Mouse (Mus musculus) left cerebral cortex, adult 2 months (tissue): ENCODE results near the gene Banf1. TPM values are rescaled to one million over a fixed set of nuclear protein-coding genes. Genes with fewer than 3 reads are reported as not detected.
"Not testable (repeated sequence)": the region's sequence is repeated elsewhere in the genome, so short reads cannot be mapped to it uniquely, and the experiment has no call there.

Experiments
- DNase-seq, 2 experiments: peaks; one replicate each; pipeline ENCODE4 v3.0.0; 2021 to 2022; ENCODE audit warnings: low spot score in 2 of 2, mixed read lengths in 1 of 2; ENCODE audit errors: extremely low spot score in 1 of 2
- H3K27ac ChIP-seq: fragments of 200-600 bp; 2 replicates; pipeline ENCODE4 v1.8.1; 2022
- H3K4me3 ChIP-seq: fragments of 200-600 bp; 2 replicates; pipeline ENCODE4 v1.8.1; 2022
- CTCF ChIP-seq: fragments of 200-600 bp; IDR thresholded peaks from 2 replicates; pipeline ENCODE4 v1.8.1; 2022; ENCODE audit warnings: antibody characterized with exemption, mild to moderate bottlenecking, moderate library complexity
- intact Hi-C: fragments of 180-260 bp; cut with DNase I; formaldehyde crosslinking; loops from one replicate; pipeline ENCODE4 v1.15.1; 2025
- long read RNA-seq, 2 experiments: library from polyadenylated mRNA; stranded (forward); transcript quantifications; one replicate each; pipeline ENCODE4 v2.0.0; 2021; ENCODE audit warnings: borderline mapping rate in 2 of 2
- total RNA-seq, 2 experiments: library from RNA; stranded (reverse); gene quantifications; 2 replicates each; pipeline ENCODE4 v1.2.3; 2021

Gene Banf1
- 10 to 100 TPM; 75.5 to 82.2 TPM for total RNA-seq
- long read RNA-seq, experiment 1, transcript Banf1-201 (3 exons, 1,261 nt) = major isoform, 36 of 78 reads
- long read RNA-seq, experiment 1, partial matches to known transcripts = 40 of 78 reads
- long read RNA-seq, experiment 1, other reads (novel, unspliced or antisense) = 0 of 78 reads
- long read RNA-seq, experiment 2, transcript Banf1-201 (3 exons, 1,261 nt) = major isoform, 26 of 49 reads
- long read RNA-seq, experiment 2, partial matches to known transcripts = 20 of 49 reads
- long read RNA-seq, experiment 2, other reads (novel, unspliced or antisense) = 1 of 49 reads

GRCm38 (mm10) chr19:5367053-5367359 is at the start of gene Banf1:
Gene Banf1, minus strand, starts transcription at chr19:5367168.
- intact Hi-C loops = loop anchor here (2.0 to 5.0 kb wide), 3 partner anchors 58 to 320 kb away; partner anchors contain the start of genes AI837181, Drap1, Map3k11 and Mus81
- DNase-seq = no peak
- H3K4me3 ChIP-seq = peak within 1 kb of the TSS; percentile 88
- H3K27ac ChIP-seq = peak within 1 kb of the TSS; percentile 94
- no peak for TF ChIP-seq CTCF

- H3K27ac ChIP-seq = no peak overlapping the region
- intact Hi-C loops = no loop called here
- no peak for DNase-seq
- no peak for TF ChIP-seq CTCF
- H3K4me3 ChIP-seq = no peak overlapping the region
These were observed 47.6 kb upstream of the Banf1 start for GRCm38 (mm10) chr19:5414534-5414957.

- Histone ChIP-seq H3K4me3 (no peak overlapping the region), H3K27ac (no peak overlapping the region)
- TF ChIP-seq CTCF = no peak
- no peak for DNase-seq
- intact Hi-C loops = no loop called here
These were observed 46.9 kb upstream of the Banf1 start for GRCm38 (mm10) chr19:5413840-5414239.

- no peak for DNase-seq
- no peak for TF ChIP-seq CTCF
- no peak overlapping the region for H3K27ac ChIP-seq
- intact Hi-C loops = no loop called here
- H3K4me3 ChIP-seq = no peak overlapping the region
These were observed 45.0 kb upstream of the Banf1 start for GRCm38 (mm10) chr19:5411961-5412360.

- intact Hi-C loops = no loop called here
- no peak for DNase-seq
- Histone ChIP-seq H3K27ac (no peak overlapping the region), H3K4me3 (no peak overlapping the region)
- no peak for TF ChIP-seq CTCF
These were observed 43.7 kb upstream of the Banf1 start for GRCm38 (mm10) chr19:5410641-5411040.

GRCm38 (mm10) chr19:5409068-5409467 is 42.1 kb upstream of the Banf1 start:
- DNase-seq = no peak
- intact Hi-C loops = no loop called here
- no peak for TF ChIP-seq CTCF
- Histone ChIP-seq H3K4me3 (no peak overlapping the region), H3K27ac (no peak overlapping the region)

GRCm38 (mm10) chr19:5408057-5409001 is 41.4 kb upstream of the Banf1 start:
- no peak for DNase-seq
- intact Hi-C loops = no loop called here
- TF ChIP-seq CTCF = no peak
- no peak overlapping the region for H3K27ac ChIP-seq
- H3K4me3 ChIP-seq = no peak overlapping the region

- Histone ChIP-seq H3K27ac (peak overlapping the region; percentile 95), H3K4me3 (peak overlapping the region; percentile 50)
- peak in 1 of 2 experiments; percentile 33 for DNase-seq
- intact Hi-C loops = no loop called here
- peak; percentile 55 for TF ChIP-seq CTCF
These were observed 40.2 kb upstream of the Banf1 start for GRCm38 (mm10) chr19:5407133-5407532.

- Histone ChIP-seq H3K4me3 (peak overlapping the region; percentile 50), H3K27ac (peak overlapping the region; percentile 95)
- intact Hi-C loops = not testable (repeated sequence)
- peak in 1 of 2 experiments; percentile 28 for DNase-seq
These were observed 39.7 kb upstream of the Banf1 start for GRCm38 (mm10) chr19:5406531-5407126.

- Histone ChIP-seq H3K4me3 (peak overlapping the region; percentile 23; the same call in 1 of the 2 replicates), H3K27ac (peak overlapping the region; percentile 24; the same call in 1 of the 2 replicates)
- intact Hi-C loops = no loop called here
- TF ChIP-seq CTCF = no peak
- DNase-seq = no peak
These were observed 39.0 kb upstream of the Banf1 start for GRCm38 (mm10) chr19:5405924-5406323.

GRCm38 (mm10) chr19:5402293-5402692 is 35.3 kb upstream of the Banf1 start, which contains the start of gene Tsga10ip:
Gene Tsga10ip, minus strand, starts transcription at chr19:5402526.
- H3K4me3 ChIP-seq = no peak within 1 kb of the TSS
- no peak within 1 kb of the TSS for H3K27ac ChIP-seq
- DNase-seq = no peak
- no peak for TF ChIP-seq CTCF
- intact Hi-C loops = no loop called here

GRCm38 (mm10) chr19:5401073-5401472 is 34.1 kb upstream of the Banf1 start:
- intact Hi-C loops, H3K4me3 ChIP-seq, H3K27ac ChIP-seq, DNase-seq: not testable (repeated sequence)
